Mouse (Mus musculus) erythroblast, embryonic 14.5 days (primary cell): Measurements from ENCODE around the gene Plekho2.

Experiments
- GATA1 ChIP-seq: IDR thresholded peaks from 2 replicates; pipeline ENCODE4 v1.6.1; 2012; ENCODE audit warnings: low read length, inconsistent platforms, mixed read lengths
- TAL1 ChIP-seq: IDR thresholded peaks from 3 replicates; pipeline ENCODE4 v1.6.1; 2012; ENCODE audit warnings: low read length, inconsistent platforms, mixed read lengths

- TF ChIP-seq GATA1 (no peak; the same call in 1 of the 2 replicates), TAL1 (no peak)
Observed at GRCm38 (mm10) chr9:65550079-65550831, 29.6 kb downstream of the Plekho2 start.
